8 mouse cellular contexts compared by ENCODE assay signal in genomic region chr2:61453490-61454281, GRCm38 (mm10).
DNase-seq lines count a peak whose midpoint lies in the region; ATAC-seq and TF ChIP-seq lines count a peak whose summit lies in the region.

No protein-coding gene starts in this region.

- DNase-seq in R1 (ENCODE audit: low read depth, low spot score): peak; percentile 3
- peak; percentile 11 for DNase-seq in cerebellum, adult 8-10 months
- DNase-seq in forelimb bud, embryonic 11.5 days (ENCODE audit: low read depth, low spot score): peak; percentile 70
- peak; percentile 79 for DNase-seq in limb, embryonic 14.5 days (ENCODE audit: low spot score)
- DNase-seq in retina, embryonic 14.5 days (ENCODE audit: low spot score): peak; percentile 39
- DNase-seq in urinary bladder, adult 2 months (ENCODE audit: low spot score): no peak
- DNase-seq in c-Kit-positive CD71-positive TER-119-positive erythroid progenitor cells, embryonic 14.5 days (ENCODE audit: low spot score): no peak

- ATAC-seq in hindbrain, embryonic 12.5 days (ENCODE audit: low FRiP score): peak; percentile 70
- peak; percentile 86 for ATAC-seq in limb, embryonic 14.5 days (ENCODE audit: low FRiP score, low read depth)

- no peaks in the 10 kb centered on the region for H3K27me3 ChIP-seq in hindbrain, embryonic 12.5 days
- H3K27me3 ChIP-seq in limb, embryonic 14.5 days (ENCODE audit: control insufficient read depth, insufficient read depth, low read length): no peaks in the 10 kb centered on the region

- peak overlapping the region; percentile 49 for H3K4me2 ChIP-seq in hindbrain, embryonic 12.5 days (replicated peaks)
- peak overlapping the region; percentile 69 for H3K4me2 ChIP-seq in limb, embryonic 14.5 days (replicated peaks; ENCODE audit: low read depth, low read length, severe bottlenecking)

- no peaks in the 10 kb centered on the region for H3K9me3 ChIP-seq in hindbrain, embryonic 12.5 days (replicated peaks)
- no peaks in the 10 kb centered on the region for H3K9me3 ChIP-seq in limb, embryonic 14.5 days (ENCODE audit: control insufficient read depth, low read length)

- peak overlapping the region; percentile 25 for H3K4me3 ChIP-seq in hindbrain, embryonic 12.5 days
- H3K4me3 ChIP-seq in limb, embryonic 14.5 days (replicated peaks; ENCODE audit: low read length): peak overlapping the region; percentile 34

- H3K4me1 ChIP-seq in hindbrain, embryonic 12.5 days: peaks cover 7% of the 10 kb centered on the region; the same call in 1 of the 2 replicates
- H3K4me1 ChIP-seq in limb, embryonic 14.5 days (ENCODE audit: control insufficient read depth, insufficient read depth, low read length): peaks cover 13% of the 10 kb centered on the region

- peak overlapping the region; percentile 44; the same call in 1 of the 2 replicates for H3K27ac ChIP-seq in hindbrain, embryonic 12.5 days
- H3K27ac ChIP-seq in limb, embryonic 14.5 days (replicated peaks; ENCODE audit: low read depth, low read length): peak overlapping the region; percentile 74

- H3K36me3 ChIP-seq in hindbrain, embryonic 12.5 days: no peaks in the 10 kb centered on the region
- no peaks in the 10 kb centered on the region for H3K36me3 ChIP-seq in limb, embryonic 14.5 days (ENCODE audit: control insufficient read depth, insufficient read depth, low read length)

- no peak overlapping the region for H3K9ac ChIP-seq in hindbrain, embryonic 12.5 days
- peak overlapping the region; percentile 38; the same call in 1 of the 2 replicates for H3K9ac ChIP-seq in limb, embryonic 14.5 days (ENCODE audit: low read depth, low read length, severe bottlenecking)

- 47% methylated on average over 14 of the region's 14 CpGs for WGBS in hindbrain, embryonic 12.5 days
- 20% methylated on average over 14 of the region's 14 CpGs for WGBS in limb, embryonic 14.5 days

- TF ChIP-seq POLR2A in limb, embryonic 14.5 days (IDR thresholded peaks at IDR 0.05; ENCODE audit: borderline replicate concordance, extremely low read depth, insufficient read depth, insufficient read length): no peak

Comparison
In these comparisons a context has a peak if more than half of its experiments do, and no peak if none do; other contexts are left out.
1. DNase-seq: peak in R1 (single experiment), cerebellum, adult 8-10 months (single experiment), forelimb bud, embryonic 11.5 days (single experiment), limb, embryonic 14.5 days (single experiment) and retina, embryonic 14.5 days (single experiment); none in urinary bladder, adult 2 months (single experiment) and c-Kit-positive CD71-positive TER-119-positive erythroid progenitor cells, embryonic 14.5 days (single experiment).